In the genomic region with DNA sequence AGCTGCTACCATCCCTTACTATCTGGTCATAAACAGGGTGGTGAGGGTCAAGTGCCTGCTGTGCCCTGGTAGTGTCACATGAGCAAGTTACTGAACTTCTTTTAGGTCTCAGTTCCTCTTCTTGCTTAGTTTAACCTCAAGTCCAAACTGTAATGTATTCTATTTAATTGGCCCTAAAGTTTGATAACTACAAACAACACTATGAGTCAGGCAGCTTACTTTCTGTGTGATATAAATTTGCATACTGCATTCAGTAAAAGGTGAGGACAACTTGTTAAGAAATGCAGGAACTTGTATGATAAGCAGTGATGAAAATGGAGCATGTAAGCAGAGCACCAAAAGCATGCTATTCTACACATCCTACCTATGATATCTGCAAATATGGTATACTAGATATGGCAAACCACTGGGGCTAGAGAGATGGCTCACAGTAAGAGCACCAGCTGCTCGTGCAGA, we compare ENCODE assay signal across 22 mouse cellular contexts.
DNase-seq lines count a peak whose midpoint lies in the region; ATAC-seq and TF ChIP-seq lines count a peak whose summit lies in the region.
"Had no signal": no experiment of that assay in that cellular context is flagged by ENCODE, and none has a peak within 500 bp of the region (broad histone marks: within the 10 kb centered on the region; RNA-seq: fewer than 3 reads in every experiment).

No protein-coding gene starts in this region.

- WGBS in cerebellum, adult 2 months: 85% methylated on average over 1 of the region's 1 CpGs

- TF ChIP-seq CTCF in cerebellum, adult 2 months (IDR thresholded peaks at IDR 0.05; ENCODE audit: borderline replicate concordance, insufficient read depth, low read depth, low read length): no peak

- peak; percentile 81 for DNase-seq in heart, adult 11 months
- no peak for DNase-seq in heart, postnatal 4 days
- DNase-seq in B cell, adult 2 months: peak; percentile 52
- no peak for DNase-seq in left cerebral cortex, postnatal 10 days (ENCODE audit: extremely low spot score in 1 of 2, low spot score in 2 of 2)
- no peak for DNase-seq in cerebellum, postnatal 14 days
- no peak for DNase-seq in cerebellum, adult 2 months
- DNase-seq: adrenal gland, adult 2 months; cerebellum, postnatal 10 days; embryo, embryonic 11 days; heart, postnatal 14 days; kidney, postnatal 36 days; lung, adult 2 months; lung, postnatal 4 days; midbrain, embryonic 14.5 days; right cerebral cortex, postnatal 14 days; thymus, postnatal 25 days had no signal

- H3K27ac ChIP-seq in cerebellum, adult 2 months (ENCODE audit: insufficient read depth, low read length): no peak overlapping the region
- H3K27ac ChIP-seq: forebrain, embryonic 15.5 days; hindbrain, embryonic 13.5 days; neural tube, embryonic 15.5 days had no signal

- intact Hi-C loops in left cerebral cortex, postnatal 10 days (cut with DNase I): no loop called here

- H3K27me3 ChIP-seq in cerebellum, adult 2 months (ENCODE audit: control insufficient read depth, insufficient read depth, low read length): no peaks in the 10 kb centered on the region
- H3K27me3 ChIP-seq: forebrain, embryonic 15.5 days; heart, embryonic 12.5 days; hindbrain, embryonic 13.5 days; neural tube, embryonic 15.5 days had no signal

- H3K4me3 ChIP-seq in cerebellum, adult 2 months (replicated peaks; ENCODE audit: insufficient read depth, low read depth, low read length): no peak overlapping the region
- H3K4me3 ChIP-seq: forebrain, embryonic 15.5 days; heart, embryonic 12.5 days; hindbrain, embryonic 13.5 days; neural tube, embryonic 15.5 days had no signal

- no peak for TF ChIP-seq POLR2A in cerebellum, adult 2 months (IDR thresholded peaks at IDR 0.05; ENCODE audit: borderline replicate concordance, insufficient read depth, low read length)

- ATAC-seq in granulocyte monocyte progenitor cell, adult 5-6 weeks (replicated peaks; ENCODE audit: poor library complexity, severe bottlenecking): peak; percentile 74
- peak; percentile 65 for ATAC-seq in megakaryocyte progenitor cell, adult 5-6 weeks (replicated peaks; ENCODE audit: poor library complexity)
- ATAC-seq: forebrain, embryonic 15.5 days had no signal

- peaks cover 6% of the 10 kb centered on the region for H3K4me1 ChIP-seq in cerebellum, adult 2 months (ENCODE audit: control insufficient read depth, insufficient read depth, low read length)

Comparison
In these comparisons a context has a peak if more than half of its experiments do, and no peak if none do; other contexts are left out.
1. DNase-seq: peak in heart, adult 11 months (single experiment) and B cell, adult 2 months (2 of 2); none in heart, postnatal 4 days (single experiment), left cerebral cortex, postnatal 10 days (0 of 2), cerebellum, postnatal 14 days (0 of 2) and cerebellum, adult 2 months (0 of 2).